Mouse (Mus musculus) macrophage (primary cell): ENCODE results near the gene Plppr3. TPM values are rescaled to one million over a fixed set of nuclear protein-coding genes. Genes with fewer than 3 reads are reported as not detected.
"Not testable (repeated sequence)": the region's sequence is repeated elsewhere in the genome, so short reads cannot be mapped to it uniquely, and the experiment has no call there.

Source experiments
- H3K27ac ChIP-seq: fragments of 350-480 bp; formaldehyde crosslinking; 2 replicates; pipeline ENCODE4 v1.9.0; 2021
- H3K36me3 ChIP-seq: fragments of 350-480 bp; formaldehyde crosslinking; 2 replicates; pipeline ENCODE4 v1.9.0; 2021; ENCODE audit errors: inconsistent target
- H3K4me3 ChIP-seq: fragments of 350-480 bp; formaldehyde crosslinking; 2 replicates; pipeline ENCODE4 v1.9.0; 2021; ENCODE audit errors: inconsistent target
- H3K79me2 ChIP-seq: fragments of 350-480 bp; formaldehyde crosslinking; 2 replicates; pipeline ENCODE4 v1.9.0; 2021; ENCODE audit errors: inconsistent target
- WGBS: methylation state at CpG from one replicate; pipeline ENCODE4 v1.1.7; 2026; ENCODE audit warnings: inconsistent platforms; ENCODE audit not compliant: missing documents; 5-methylcytosine and 5-hydroxymethylcytosine counted together
- polyA plus RNA-seq: library from polyadenylated mRNA; stranded (reverse); fragments of 250-400 nt; gene quantifications from 3 replicates; pipeline ENCODE4 v1.2.4, GENCODE M21; 2018; ENCODE audit warnings: inconsistent platforms

Plppr3 gene
- polyA plus RNA-seq, 1 experiment from 2014 or later, result 1.0 TPM

DNA sequence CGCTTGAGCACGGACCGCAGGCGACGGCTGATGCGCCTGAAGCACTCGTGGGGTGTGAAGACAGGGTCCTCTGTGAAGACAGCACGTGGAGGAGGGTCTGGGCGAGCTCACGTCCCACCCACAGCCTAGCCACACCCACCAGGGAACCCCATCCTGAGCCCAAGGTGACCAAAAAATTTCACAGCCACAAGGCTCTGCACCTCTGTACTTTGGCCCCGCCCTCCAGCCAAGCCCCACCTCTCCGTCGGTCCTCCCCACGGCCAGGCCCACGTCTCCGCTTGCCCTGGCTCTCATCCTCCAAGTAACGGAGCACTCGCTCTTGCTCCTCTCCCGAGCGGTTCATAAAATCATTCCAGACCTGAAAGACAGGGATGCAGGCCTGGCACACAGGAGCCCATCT is 38.0 kb upstream of the Plppr3 start:
- Histone ChIP-seq H3K36me3 (peaks cover 10% of the 10 kb centered on the region; the same call in 1 of the 2 replicates), H3K27ac (no peak overlapping the region), H3K4me3 (no peak overlapping the region), H3K79me2 (peaks cover 21% of the 10 kb centered on the region; the same call in 1 of the 2 replicates)
- WGBS, result 95% methylated on average over 20 of the region's 20 CpGs

DNA sequence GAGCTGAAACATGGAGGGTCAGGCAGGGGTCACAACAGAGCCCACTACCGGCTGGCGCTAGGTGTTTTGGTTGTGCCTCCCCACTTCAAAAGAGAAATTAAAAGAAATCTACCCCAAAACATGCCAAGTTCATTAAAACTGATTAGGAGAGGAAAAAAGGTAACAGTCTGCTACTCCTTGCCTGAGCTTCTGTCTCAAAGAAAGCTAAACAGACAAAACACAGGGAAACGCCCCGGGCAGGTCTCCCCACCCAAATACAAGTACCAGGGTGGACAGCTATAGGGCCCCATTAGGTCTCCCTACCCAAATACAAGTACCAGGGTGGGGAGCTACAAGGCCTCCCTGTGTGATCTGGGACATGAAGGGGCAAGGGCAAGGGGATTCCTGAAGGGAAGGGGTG is 36.1 kb upstream of the Plppr3 start, which contains the start of gene Gm26602:
Gm26602 (plus strand) TSS at position 301 of the 400 bp plus-strand sequence.
- no peak within 1 kb of the TSS for H3K27ac ChIP-seq
- WGBS, result 92% methylated on average over 4 of the region's 4 CpGs
- peaks cover 10% of the 10 kb centered on the region; the same call in 1 of the 2 replicates for H3K79me2 ChIP-seq
- no peak within 1 kb of the TSS for H3K4me3 ChIP-seq
- peaks cover 11% of the 10 kb centered on the region; the same call in 1 of the 2 replicates for H3K36me3 ChIP-seq

DNA sequence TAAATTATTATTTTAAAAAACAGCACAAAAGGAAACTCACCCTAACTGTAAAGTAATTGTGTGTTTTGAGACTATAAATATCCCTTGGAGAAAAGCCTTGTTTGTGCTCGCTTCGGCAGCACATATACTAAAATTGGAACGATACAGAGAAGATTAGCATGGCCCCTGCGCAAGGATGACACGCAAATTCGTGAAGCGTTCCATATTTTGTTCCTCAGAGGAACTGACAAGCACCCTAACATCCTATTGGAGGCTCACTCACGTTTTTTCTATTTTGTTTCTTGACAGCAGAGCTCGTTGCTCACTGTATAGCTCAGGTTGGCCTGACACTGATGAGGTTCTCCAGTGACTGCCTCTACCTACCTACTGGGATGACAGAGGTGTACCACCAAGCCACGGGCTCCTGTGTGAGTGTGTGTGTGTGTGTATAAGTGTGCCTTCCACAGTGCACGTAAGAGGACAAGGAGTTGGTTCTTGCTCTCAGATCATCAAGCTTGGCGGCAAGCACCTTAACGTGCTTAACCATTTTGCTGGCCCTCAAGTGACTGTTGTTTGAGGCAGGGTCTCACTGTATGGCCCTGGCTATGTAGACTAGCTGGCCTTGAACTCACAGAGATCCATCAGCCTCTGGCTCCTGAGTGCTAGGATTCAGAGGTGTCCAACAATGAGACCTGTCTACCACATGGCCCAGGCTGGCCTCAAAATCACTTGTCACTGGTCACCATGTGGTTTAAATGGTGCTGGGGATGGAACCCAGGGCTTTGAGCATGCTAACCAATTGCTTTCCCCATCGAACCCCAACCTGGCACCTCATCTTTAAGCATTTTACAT is 34.9 kb upstream of the Plppr3 start:
- Histone ChIP-seq H3K79me2 (peaks cover 3% of the 10 kb centered on the region; the same call in 1 of the 2 replicates), H3K27ac (peak overlapping the region; percentile 71), H3K4me3 (peak overlapping the region; percentile 45; the same call in 1 of the 2 replicates), H3K36me3 (peaks cover 20% of the 10 kb centered on the region; the same call in 1 of the 2 replicates)
- 27% methylated on average over 14 of the region's 14 CpGs for WGBS

DNA sequence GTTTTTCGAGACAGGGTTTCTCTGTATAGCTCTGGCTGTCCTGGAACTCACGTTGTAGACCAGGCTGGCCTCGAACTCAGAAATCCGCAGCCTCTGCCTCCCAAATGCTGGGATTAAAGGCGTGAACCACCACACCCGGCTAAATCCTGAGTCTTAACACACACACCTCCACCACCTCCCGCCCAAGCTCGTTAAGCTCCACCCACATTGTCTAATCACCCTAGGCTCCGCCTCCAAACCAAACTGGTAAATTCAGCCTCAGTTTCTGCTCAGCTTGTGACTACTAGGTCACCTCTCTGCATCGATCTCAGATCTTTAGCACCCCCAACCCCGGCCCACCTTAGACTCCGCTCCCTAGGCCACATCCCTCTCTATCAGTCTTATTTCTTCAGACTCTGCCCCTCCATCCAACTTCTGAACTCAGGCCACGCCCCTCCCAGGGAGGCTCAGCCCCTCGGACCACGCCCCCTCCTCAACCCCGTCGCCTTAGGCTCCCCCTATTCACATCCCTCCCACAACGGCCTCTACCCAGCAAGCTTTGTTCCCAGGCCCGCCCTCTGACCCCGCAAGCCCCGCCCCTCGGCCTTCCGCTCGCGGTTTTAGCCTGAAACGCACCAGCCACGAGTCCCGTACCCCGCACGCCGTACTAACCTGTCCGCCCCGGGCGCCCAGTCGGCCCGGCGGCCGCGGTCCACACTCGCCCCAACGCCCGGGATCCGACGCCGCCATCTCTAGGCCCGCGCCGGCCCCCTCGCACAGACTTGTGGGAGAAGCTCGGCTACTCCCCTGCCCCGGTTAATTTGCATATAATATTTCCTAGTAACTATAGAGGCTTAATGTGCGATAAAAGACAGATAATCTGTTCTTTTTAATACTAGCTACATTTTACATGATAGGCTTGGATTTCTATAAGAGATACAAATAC is 34.0 kb upstream of the Plppr3 start, which contains the start of gene Med16:
Med16 (minus strand) TSS at position 757 of the 925 bp plus-strand sequence.
- 1% methylated on average over 49 of the region's 52 CpGs for WGBS
- Histone ChIP-seq H3K36me3 (peaks cover 20% of the 10 kb centered on the region; the same call in 1 of the 2 replicates), H3K27ac (peak within 1 kb of the TSS; percentile 71)

DNA sequence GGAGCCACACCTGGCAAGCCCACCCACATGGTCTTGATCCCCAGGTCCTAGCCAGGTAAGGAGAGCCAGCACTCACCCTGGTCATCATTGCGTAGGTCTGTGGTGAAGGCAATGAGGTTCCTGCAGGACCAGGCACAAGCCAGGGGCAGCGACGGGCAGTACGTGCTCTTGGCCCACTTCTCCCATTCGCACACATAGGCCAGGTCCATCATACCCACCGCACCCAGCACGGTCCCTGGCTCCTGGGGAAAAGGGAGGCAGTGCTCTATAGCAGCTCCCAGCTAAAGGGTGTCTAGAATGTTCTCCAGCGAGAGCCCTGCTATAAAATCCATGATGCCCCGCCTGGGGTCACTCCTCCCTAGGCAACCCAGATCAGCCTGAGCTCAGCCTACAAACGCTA is 33.0 kb upstream of the Plppr3 start:
- no peak overlapping the region for H3K27ac ChIP-seq
- H3K36me3 ChIP-seq, result peaks cover 20% of the 10 kb centered on the region; the same call in 1 of the 2 replicates
- H3K79me2 ChIP-seq, result peaks cover 3% of the 10 kb centered on the region; the same call in 1 of the 2 replicates
- no peak overlapping the region for H3K4me3 ChIP-seq
- WGBS, result 97% methylated on average over 10 of the region's 10 CpGs

More for the DNA sequence above, 34.0 kb upstream of the Plppr3 start, which contains the start of gene Med16:
- Histone ChIP-seq H3K4me3 (peak within 1 kb of the TSS; percentile 45), H3K79me2 (peaks cover 3% of the 10 kb centered on the region; the same call in 1 of the 2 replicates)

DNA sequence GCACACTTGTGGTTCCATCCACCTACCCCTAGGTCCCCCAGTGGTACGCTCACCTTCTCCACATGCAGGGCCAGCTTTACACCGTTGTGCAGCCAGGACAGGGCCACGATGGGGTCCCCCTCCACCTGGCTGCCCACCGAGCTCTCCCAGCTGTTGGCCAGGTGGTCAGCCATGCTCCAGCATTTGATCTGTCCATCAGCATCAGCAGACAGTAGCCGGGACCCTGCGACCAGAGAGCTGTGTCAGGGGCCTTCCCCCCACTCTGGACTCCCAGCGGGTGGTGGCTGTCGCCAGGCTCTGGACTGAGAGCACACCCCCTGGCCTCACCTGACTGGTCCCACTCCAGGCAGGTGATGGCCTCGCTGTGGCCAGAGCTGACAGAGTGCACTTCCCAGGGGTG is 32.3 kb upstream of the Plppr3 start:
- peaks cover 14% of the 10 kb centered on the region; the same call in 1 of the 2 replicates for H3K36me3 ChIP-seq
- 96% methylated on average over 9 of the region's 9 CpGs for WGBS
- H3K27ac ChIP-seq, result no peak overlapping the region
- peaks cover 3% of the 10 kb centered on the region; the same call in 1 of the 2 replicates for H3K79me2 ChIP-seq
- H3K4me3 ChIP-seq, result no peak overlapping the region

DNA sequence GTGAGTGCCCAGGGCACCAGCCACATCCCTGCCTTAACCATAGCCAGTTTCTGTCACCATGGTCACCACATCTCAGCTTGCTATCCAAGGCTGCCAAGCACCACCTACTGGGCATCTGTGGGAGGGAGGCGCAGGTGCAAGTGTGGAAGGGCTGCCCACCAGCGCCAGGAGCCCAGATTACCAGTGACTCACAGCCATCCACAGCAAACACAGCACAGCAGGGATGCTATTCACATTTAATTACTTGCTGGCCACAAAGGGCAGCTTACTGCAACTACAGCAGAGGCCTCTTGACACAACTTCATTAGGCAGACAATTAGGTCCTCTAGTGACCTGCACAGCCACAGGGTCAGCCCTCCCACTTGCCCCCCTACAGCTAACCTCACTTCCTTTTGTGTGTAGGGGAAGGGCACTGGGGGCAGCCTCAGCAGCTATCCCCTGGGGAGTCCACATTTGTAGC is 26.5 kb upstream of the Plppr3 start:
- Histone ChIP-seq H3K4me3 (no peak overlapping the region), H3K36me3 (0 out of 2 replicates have a peak, but pooled peaks cover 10% of the 10 kb centered on the region), H3K27ac (no peak overlapping the region), H3K79me2 (no peaks in the 10 kb centered on the region)
- 69% methylated on average over 2 of the region's 2 CpGs for WGBS

DNA sequence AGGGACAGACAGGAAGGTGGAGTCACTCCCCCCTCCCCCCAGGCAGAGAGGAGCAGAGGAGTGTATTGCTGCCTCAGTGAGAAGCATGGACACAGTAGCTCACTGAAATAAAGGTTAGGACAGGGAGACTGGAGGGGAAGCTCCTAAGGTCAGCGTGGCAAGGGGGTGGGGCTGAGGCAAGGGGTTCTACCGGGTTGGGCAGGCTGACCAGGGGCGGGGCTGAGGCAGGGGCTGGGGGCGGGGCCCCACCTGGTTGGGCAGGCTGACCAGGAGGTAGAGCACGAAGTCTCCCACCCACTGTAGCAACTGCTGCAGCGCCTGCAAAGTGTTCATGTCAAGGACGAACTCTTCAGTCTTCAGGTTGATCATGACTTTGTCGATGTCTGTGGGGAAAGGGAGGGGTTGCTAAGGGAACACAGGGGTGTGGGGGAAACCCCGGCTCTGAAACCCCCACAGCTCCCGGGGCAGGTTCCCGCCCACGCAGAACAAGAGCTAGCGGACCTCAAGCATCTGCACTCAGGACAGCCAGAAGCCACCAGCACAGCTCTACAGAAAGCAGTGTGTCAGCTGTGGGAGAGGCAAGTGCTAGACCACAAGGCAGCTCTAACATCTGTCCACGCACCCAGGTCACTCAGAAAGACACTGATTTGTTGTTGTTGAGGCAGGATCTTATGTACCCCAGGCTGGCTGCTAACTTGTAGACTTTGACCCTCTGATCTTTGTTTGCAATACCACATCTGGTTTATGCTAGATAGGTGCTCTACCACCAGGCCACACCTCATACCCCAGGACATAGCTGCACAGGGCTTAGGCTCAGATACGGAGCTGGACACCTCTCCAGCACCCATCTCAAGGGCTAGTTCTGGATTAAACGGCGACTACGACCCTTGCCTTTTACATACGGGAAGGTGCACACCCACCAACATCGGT is 23.1 kb upstream of the Plppr3 start:
- Histone ChIP-seq H3K79me2 (no peaks in the 10 kb centered on the region), H3K4me3 (no peak overlapping the region), H3K36me3 (no peaks in the 10 kb centered on the region), H3K27ac (no peak overlapping the region)
- WGBS, result 76% methylated on average over 20 of the region's 20 CpGs

DNA sequence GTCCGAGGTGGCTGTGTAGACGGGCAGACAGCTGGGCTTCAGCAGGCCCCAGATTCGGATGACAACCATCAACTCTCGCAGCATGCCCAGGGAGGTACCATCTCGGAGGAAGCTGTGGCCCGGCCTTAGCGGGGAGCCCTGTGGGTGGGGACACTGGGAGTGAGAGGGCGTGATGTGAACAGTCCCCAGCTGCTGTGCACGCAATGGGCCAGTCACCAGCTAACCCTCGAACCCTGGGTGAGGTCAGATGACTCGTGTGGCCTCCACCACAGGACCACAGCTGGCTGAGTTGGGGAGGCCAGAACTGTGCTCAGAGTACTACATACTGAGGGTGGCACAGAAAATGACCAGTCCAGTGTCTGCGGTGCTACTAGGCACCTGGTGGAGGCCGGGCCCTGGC is 22.4 kb upstream of the Plppr3 start:
- no peaks in the 10 kb centered on the region for H3K36me3 ChIP-seq
- no peaks in the 10 kb centered on the region for H3K79me2 ChIP-seq
- H3K4me3 ChIP-seq, result no peak overlapping the region
- H3K27ac ChIP-seq, result no peak overlapping the region
- 79% methylated on average over 13 of the region's 13 CpGs for WGBS

DNA sequence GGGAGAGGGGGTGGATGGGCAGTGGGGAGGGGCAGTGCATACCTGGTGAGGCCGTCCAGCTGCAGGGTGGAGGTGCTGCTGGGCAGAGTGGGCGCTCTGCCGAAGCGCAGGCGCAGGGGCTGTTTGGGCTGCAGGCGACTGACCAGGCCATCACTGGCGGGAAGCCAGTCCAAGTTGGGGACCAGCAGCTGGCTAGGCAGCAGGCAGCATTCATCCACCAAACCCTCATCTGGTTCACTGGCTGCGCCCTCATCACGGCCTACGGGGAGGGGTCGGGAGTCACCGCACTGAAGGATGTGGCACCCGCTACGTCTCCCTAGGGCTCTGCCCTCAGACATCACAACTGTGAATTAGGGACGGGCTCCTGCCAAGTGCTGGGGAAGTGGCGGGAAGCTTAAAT is 21.9 kb upstream of the Plppr3 start:
- no peak overlapping the region for H3K4me3 ChIP-seq
- 98% methylated on average over 14 of the region's 16 CpGs for WGBS
- H3K79me2 ChIP-seq, result no peaks in the 10 kb centered on the region
- no peaks in the 10 kb centered on the region for H3K36me3 ChIP-seq
- no peak overlapping the region for H3K27ac ChIP-seq

DNA sequence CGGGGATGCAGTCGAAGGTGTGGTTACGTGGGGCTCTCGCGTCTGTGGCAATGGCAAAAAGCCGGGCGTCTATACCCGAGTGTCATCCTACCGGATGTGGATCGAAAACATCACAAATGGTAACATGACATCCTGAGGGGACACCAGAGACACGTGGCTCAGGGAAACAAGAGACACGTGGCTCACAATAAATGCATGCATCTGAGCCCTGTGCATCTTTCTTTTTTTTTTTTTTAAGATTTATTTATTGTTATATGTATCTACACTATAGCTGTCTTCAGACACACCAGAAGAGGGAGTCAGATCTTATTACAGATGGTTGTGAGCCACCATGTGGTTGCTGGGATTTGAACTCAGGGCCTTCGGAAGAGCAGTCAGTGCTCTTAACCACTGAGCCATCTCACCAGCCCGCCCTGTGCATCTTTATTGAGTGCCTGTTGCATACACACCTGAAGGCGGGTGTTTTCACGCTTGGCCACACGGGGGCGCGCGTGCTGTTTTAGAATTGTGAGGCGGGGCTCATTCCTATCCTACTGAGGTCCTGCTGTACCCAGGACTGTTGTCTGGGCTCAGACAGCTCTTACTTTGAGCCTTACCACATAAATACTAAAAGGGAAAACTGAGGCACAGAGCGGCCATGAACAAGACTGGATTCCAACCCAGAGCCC is 18.2 kb upstream of the Plppr3 start:
- not testable (repeated sequence) for H3K79me2 ChIP-seq, H3K4me3 ChIP-seq, H3K36me3 ChIP-seq, H3K27ac ChIP-seq
- 42% methylated on average over 17 of the region's 22 CpGs for WGBS

DNA sequence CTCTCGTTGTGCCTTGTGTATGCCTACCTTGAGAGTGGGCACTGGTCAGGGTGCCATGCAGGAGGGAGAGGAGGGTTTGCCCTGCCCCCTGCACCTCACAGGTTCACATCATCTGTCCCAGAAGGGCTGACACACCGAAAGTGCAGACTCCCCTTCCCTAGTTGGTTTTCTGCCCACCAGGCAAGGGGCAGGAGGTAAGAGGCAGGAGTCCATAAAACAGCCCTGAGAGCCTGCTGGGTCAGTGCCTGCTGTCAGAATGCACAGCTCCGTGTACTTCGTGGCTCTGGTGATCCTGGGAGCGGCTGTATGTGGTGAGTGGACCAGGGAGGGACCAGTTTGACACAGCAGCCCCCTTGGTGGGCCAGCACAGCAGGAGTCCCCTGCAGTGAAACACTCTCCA is 16.2 kb upstream of the Plppr3 start, which contains the start of gene Cfd:
Cfd (plus strand) TSS at position 184 of the 400 bp plus-strand sequence.
- no peak within 1 kb of the TSS for H3K4me3 ChIP-seq
- WGBS, result 81% methylated on average over 5 of the region's 5 CpGs
- H3K36me3 ChIP-seq, result no peaks in the 10 kb centered on the region
- no peak within 1 kb of the TSS for H3K27ac ChIP-seq
- no peaks in the 10 kb centered on the region for H3K79me2 ChIP-seq

DNA sequence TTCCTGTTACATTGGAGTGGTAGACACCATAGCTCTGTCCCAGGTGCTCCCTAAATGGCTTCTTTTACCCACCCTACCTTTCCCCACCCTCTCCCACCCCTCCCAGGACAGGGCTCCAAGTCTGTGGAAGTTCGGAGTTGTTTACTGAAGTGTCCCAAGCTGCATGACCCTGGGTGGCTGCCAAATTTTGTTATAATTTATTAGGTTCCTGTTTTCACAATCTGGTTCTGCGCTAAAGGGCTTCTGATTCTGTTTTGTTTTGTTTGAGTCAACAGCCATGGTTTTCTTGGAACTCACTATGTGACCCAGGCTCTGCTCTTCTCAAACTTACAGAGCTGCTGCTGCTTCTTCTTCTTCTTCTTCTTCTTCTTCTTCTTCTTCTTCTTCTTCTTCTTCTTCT is 15.0 kb upstream of the Plppr3 start:
- no peaks in the 10 kb centered on the region for H3K79me2 ChIP-seq
- H3K4me3 ChIP-seq, result no peak overlapping the region
- WGBS, result 0% methylated on average over 2 of the region's 2 CpGs
- H3K27ac ChIP-seq, result no peak overlapping the region
- H3K36me3 ChIP-seq, result no peaks in the 10 kb centered on the region
